Mouse (Mus musculus) ovary, postnatal 14 days (tissue): Measurements from ENCODE around the gene Upb1.
"Not testable (repeated sequence)": the region's sequence is repeated elsewhere in the genome, so short reads cannot be mapped to it uniquely, and the experiment has no call there.

Experiments
- DNase-seq: peaks from one replicate; pipeline ENCODE4 v3.0.0; 2022; ENCODE audit warnings: low spot score

Gene Upb1

GRCm38 (mm10) chr10:75456061-75456831 is 55.3 kb downstream of the Upb1 start:
- DNase-seq, result not testable (repeated sequence)

DNA sequence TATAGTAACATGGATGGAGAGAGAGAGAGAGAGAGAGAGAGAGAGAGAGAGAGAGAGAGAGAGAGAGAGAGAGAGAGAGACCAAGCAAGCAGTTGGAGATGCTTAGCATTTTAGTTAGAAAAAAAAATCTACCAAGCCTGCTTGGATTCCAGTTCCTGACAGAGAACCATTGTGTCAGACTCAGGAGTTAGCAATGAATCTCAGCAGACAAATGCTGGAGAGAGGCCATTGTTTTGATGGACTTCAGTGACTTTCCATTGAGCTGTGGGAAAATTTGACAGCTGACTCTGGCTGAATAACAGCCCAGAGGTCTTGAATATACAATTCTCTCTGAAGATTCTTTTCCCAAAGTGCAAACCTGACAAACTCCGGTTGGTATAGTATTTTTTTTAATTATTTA is 56.9 kb downstream of the Upb1 start:
- DNase-seq, result no peak

DNA sequence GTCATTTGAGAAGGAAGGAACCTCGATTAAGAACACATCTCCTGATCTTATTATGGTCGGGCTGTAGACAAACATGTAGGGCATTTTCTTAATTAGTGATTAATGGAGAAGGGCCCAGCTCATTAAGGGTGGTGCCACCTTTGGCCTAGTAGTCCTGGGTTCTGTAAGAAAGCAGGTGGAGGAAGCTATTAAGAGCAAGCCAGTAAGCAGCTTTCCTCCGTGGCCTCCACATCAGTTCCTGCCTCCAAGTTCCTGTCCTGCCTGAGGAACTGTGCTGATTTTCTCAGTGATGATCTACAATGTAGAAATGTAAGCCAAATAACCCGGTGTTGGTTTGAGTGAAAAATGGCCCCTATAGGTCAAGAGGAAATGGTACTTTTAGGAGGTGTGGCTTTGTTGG is 57.4 kb downstream of the Upb1 start:
- DNase-seq, result no peak

DNA sequence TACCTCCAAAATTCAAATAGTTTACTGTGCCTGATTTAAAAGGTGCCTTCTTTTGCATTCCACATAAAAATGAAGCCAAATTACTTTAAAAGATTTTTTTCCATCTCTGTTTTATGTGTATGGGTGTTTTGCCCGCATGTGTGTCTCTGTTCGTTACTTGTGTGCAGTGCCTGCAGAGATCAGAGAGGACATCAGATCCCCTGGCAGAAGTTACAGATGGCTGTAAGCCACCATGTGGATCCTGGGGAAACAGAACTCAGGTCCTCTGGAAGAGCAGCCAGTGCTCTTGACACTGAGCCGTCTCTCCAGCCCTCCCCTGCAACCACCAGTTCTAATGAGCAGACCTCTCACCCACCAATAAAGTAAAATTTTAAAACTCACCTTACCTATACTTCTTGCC is 61.8 kb downstream of the Upb1 start:
- DNase-seq, result no peak

- no peak for DNase-seq
These were observed 65.1 kb downstream of the Upb1 start for GRCm38 (mm10) chr10:75465781-75466550.

DNA sequence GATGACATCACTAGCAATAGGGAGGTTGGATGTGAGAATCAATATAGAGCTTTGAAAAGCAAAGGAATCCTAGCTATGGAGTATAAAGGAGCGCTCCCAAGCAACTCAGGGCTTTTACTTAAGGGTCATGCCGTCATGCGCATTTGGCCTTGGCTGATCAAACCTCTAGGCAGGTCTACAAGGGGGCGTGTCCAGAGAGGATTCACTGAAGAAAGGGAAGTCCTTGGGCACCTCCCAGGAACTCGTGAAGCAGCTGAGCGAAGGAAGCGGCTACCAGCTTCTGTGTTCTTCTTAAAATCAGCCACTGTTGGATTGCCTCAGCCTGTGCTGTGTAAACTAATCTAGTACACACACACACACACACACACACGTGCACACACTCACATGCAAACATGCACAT is 72.5 kb downstream of the Upb1 start:
- no peak for DNase-seq

GRCm38 (mm10) chr10:75474571-75474970 is 73.7 kb downstream of the Upb1 start:
- no peak for DNase-seq

GRCm38 (mm10) chr10:75475139-75475850 is 74.4 kb downstream of the Upb1 start:
- not testable (repeated sequence) for DNase-seq

- DNase-seq, result no peak
These were observed 76.1 kb downstream of the Upb1 start for GRCm38 (mm10) chr10:75477034-75477433.

DNA sequence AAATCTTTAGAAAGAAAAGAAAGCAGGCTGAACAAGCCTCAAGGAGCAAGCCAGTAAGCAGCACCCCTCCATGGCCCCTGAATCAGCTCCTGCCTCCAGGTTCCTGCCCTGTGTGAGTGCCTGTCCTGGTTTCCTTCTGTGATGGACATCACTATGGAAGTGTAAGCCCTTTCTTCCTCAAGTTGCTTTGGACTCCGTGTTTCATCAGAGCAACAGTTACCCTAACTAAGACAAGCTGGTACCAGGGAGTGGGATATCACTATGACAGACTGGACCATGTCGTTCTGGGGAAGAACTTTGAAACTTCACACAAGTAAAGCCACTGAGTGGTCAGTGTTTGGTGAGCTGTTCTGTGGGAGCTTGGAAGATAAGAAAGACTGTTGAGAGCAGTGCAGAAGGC is 79.0 kb downstream of the Upb1 start:
- DNase-seq, result no peak

DNA sequence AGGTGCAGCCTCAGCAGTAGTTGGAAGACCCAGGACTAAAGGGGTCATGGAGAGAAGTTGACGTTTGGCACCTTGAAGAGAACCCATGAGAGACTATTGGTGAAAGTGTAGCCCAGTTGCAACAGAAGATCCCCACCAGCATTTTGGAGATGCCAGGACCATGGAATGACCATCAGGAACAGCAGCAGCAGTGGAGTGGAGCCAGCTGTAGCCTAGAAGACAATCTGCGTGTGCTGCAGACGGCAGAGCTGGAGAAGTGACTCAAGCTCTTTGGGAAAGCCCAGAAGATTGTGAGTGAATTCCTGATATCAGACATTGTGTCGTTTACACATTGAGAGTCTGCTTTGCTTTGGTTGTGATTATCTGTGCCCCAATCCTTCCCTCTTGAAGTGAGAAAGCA is 80.8 kb downstream of the Upb1 start:
- DNase-seq, result no peak

DNA sequence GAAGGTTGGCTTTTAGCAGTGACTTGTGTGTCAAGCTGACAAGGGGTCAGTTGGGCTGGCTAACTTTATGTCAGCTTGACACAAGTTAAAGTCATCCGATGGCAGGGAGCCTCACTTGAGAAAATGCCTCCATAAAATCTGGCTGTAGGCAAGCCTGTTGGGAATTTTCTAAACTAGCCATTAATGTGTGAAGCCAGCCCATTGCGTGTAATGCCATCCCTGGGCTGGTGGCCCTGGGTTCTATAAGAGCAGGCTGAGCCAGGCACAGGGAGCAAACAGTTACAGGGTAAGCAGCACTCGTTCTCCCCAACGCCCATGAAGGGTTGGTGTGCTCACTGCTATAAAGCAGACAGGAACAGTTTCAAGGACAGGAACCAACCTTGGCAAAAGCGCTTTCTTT is 81.4 kb downstream of the Upb1 start:
- no peak for DNase-seq

DNA sequence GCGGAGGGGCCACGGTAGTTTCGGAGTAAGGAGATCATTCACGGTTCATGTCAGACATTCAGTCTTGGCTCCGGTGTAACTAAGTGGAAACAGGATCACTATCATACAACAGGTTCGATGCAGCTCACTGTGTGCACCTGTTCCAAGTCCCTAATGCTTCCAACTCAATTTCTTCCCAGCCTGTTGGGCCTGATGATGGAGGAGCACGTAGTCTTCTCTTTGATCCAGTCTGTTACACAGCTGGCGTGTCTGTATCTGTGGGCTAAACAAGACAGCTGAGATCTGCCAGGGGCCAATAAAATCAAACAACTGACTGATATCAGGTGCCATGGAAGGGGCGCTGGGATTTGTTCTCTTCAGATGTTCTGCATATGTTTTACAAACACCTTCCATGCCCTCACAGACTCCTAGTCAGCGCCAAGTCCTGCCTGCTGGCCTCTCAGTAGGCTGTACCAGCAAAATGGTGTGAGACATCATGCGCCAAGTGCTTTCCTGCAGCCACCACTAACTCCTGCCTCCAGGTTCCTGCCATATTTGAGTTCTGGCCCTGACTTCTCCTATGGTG is 82.1 kb downstream of the Upb1 start:
- DNase-seq, result no peak

DNA sequence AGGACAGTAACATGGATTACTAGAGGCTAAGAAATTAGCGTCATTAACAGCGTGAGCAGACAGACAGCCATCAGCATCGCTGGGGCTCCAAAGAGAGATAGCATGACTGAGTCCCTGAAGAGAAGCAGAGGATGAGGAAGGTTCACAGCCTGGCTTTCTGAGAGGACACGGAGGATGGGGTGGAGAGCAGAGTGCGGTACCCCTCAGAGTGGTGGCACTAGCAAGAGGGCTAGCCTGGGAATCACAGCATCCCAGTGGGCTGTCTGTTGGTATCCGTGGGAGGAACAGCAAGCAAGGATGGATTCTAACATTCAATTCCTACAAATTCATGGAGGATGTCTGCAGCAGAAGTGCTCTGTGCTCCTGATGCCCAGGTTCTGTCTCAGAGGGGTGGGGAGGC is 83.2 kb downstream of the Upb1 start:
- no peak for DNase-seq

GRCm38 (mm10) chr10:75484767-75485166 is 83.9 kb downstream of the Upb1 start:
- DNase-seq, result no peak

DNA sequence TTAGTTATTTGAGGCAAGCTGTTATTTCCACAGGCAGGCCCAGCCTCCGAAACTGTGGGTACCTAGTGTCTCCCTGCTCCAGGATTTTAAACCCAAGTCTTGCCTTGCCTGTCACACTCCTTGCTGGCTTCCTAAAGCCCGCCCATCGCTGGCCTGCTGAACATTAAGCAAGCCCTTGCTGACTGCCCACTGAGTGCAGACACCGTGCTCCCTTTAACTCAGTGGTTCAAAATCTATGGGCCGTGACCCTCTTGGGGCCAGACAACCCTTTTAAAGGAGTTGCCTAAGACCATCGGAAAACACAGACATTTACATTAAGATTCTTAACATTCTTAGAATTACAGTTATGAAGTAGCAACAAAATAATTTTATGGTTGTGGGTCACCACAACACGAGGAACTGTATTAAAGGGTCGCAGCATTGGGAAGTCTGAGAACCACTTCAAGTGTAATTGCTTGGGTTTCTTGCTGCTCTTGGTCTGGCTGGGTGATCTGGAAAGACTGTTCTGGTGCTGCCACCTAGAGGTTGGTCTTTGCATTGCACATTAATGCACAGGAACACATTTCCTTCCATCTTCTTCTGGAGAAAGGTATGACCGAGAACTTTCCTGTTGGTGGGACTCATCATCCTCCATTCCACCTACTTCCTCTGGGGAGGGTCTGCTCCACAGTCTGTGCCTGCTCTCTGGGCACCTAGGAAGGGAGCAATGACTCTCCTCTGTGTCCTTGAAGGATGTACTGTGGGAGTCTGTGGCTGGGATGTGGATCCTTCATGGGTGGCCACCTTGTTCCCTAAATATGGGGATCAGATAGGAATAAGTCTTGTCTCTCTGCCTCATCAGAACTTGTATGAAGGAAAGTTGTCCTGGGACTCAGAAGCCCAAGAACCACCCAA is 85.4 kb downstream of the Upb1 start:
- peak; percentile 74 for DNase-seq

GRCm38 (mm10) chr10:75487131-75487530 is 86.2 kb downstream of the Upb1 start:
- DNase-seq, result no peak

DNA sequence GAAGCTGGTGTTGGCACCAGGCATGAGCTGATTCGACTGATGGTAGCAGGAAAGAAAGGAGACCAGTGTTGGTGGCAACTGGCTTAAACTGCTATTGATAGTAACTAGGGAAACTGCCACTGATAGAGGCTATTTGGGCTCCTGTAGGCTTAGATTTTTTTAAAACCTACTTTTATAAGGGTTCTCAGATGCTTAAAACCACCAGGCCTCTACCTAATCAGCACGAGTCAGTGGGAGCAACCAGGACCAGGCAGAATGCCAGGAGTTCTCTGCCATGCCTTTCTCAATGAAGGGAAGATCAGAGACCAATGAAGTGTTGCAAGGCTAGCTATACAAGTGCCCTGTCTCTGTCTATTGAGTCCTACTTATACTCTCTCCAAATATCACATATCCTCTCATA is 88.6 kb downstream of the Upb1 start:
- DNase-seq, result no peak

DNA sequence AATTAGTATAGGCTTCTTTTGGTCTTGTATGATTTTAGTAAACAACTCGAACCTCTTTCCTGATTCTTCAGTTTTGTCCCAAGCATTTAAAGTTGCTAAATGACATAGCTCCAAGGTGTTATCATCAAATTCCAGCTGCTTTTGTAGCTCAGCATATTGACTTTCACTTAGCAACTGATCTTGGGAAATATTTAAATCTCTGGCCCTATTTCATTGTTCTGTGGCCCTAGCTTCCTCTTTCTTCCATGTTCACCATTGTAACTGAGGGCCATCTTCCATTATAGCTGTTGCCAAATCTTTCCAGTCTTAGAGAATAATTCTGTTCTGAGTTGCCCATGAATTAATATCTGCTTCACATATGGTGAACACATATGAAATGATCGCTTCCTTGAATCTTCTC is 89.8 kb downstream of the Upb1 start:
- no peak for DNase-seq
